Mouse (Mus musculus) gastrocnemius, adult 18-20 months (tissue): Measurements from ENCODE around the gene Gbf1. TPM values are rescaled to one million over a fixed set of nuclear protein-coding genes. Genes with fewer than 3 reads are reported as not detected.

ENCODE experiments used
- DNase-seq: peaks from one replicate; pipeline ENCODE4 v3.0.0; 2021; ENCODE audit warnings: low spot score
- total RNA-seq, 2 experiments: library from RNA; stranded (reverse); gene quantifications; 2 replicates each; pipeline ENCODE4 v1.2.3; 2021

The Gbf1 gene
- total RNA-seq, 2 experiments from 2014 or later = 45.6 to 47.6 TPM

DNA sequence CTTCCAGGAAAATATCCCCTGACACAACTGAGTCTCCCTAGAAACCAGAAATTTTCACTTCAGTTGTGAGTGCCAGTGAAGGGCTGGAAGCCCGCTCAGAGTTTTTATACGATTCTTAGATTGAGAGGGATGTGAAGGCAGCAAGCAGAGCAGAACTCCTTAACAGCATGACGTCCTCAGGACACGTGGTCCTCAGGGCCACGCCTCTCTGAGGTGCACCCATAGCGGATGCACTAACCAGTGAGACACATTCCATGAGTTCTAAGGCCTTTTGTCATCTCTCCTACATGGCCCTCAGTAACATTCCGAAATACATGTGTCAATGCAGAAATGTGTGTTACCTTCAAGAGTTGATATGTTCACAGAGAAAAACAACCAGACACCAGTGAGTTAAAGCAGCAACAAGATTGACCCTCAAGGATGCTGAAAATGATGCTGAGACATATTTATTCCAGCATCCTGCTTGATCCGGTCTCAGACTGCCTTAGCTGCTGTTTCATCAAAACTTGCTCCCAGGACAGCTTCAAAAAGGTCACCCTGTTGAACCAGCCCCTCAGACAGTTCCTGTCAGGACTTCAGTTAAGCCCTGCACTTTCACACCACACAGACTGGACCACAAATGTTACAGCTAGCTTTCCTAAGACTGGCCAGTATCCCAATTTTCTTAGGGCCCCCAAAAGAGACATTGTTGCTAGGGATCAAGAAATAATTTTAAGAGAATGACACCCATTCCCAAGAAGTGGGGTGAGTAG lies 148.2 kb downstream of the Gbf1 start:
- DNase-seq = no peak

DNA sequence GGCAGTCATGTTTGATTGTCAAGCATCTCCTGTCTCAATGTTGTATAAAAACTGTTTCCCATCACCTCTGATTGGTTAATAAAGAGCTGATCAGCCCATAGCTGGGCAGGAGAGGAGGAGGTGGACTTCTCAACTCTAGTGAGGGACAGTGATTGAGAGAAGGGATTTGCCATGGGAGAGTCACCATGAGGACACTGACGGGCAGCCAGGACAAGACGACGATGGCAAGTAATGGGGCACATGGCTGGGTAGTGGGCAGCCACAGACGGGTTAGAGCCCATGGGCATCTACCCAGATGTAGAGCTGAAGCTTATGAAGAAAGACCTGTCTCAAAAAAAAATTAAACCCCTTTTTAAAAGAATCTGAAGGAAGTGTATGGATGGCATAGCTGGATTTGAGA lies 150.2 kb downstream of the Gbf1 start:
- DNase-seq = no peak

DNA sequence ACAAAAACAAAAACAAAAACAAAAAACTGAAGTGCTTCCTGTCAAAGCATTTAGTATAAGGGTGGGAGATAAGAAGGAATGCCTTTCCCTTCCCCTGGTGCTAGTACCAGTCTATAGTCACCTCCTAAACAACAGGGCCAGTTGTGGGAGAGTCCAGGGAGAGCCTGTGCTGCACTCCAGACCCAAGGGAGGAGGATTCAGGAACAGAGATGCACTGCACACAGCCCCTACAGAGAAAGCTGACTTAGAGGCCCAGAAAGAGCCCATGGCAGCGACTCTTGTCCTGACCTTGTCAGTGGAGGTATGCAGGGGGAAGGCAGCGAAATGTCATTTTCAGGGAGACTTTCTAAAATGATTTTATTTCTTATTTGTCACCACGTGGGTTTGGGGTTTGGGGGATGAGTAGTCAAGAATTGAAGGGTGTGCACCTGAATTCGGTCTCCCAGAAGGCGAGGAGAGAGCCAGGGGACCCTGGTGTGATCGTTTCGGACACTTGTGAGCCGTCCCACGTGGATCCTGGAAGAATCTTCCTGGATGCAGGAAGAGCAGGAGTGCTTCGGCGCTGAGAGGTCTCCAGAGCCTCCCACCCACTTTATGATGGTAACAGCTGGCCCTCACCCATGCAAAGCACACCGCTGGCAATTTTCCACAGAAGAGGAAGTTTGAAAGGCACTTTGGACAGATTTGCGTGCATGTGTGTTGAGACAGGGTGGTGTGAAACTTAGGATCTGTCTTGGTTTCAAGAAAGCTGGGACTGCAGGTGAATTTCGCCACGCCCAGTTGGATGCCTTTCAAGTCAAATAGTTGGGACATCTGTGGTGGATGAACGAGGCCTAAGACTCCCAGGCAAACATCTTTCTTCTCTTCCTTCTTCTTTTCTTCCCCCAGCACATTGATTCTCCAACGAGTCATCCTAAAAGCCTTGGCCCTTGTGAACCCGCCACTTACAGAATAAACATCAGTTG lies 151.2 kb downstream of the Gbf1 start:
- DNase-seq = no peak

DNA sequence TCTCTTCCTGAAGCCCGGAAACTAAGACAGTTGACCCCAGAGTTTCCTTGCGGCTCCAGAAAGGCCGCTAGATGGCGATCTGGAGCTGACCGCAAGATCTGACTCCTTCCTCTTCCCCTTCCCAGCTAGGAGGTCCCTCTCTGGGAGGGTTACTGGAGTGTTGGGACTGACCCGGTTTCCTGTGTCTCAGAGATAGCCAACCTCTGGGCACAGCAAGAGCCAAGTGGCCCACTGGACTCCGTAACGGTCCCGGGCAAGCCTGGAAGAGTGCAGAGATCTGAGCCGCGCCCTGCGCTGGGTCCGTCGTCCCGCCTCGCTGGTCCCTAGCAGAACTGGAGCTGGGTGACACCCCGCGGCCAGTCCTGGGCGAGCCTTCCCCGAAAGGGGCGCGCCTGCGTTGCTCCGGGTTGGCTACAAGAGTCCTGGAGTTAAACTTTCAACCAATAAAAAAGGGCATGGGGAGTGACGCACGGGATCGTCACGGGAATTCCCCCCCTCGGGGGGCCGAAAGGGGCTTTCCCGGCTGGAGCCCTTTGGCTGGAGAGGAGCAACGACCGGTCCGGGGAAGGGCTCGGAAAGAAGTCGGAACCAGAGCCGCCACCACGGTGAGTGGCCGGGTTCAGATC lies 152.0 kb downstream of the Gbf1 start, which contains the start of gene Nfkb2:
TSS of gene Nfkb2 (plus strand) at position 105 of the 626 bp plus-strand sequence.
- peak; percentile 96 for DNase-seq

DNA sequence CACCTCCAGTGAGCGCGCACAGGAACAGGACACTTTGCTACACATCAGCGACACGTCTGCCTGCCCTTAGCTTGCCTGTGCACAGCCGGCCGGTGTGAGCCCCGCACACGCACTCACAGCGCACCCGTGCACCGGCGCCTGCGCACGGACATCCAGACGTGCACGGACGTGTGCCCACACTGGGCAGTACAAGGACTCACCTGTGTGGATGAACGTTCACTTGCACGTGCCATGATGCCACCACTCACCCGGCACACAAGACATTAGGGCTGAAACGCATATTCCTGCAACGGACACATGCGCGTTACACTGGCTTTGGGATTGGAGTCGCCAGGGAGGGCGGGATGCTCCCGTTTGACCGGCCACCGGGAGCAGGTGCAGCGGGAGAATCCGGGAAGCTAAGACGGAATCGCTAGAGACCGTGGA lies 152.6 kb downstream of the Gbf1 start:
- no peak for DNase-seq

DNA sequence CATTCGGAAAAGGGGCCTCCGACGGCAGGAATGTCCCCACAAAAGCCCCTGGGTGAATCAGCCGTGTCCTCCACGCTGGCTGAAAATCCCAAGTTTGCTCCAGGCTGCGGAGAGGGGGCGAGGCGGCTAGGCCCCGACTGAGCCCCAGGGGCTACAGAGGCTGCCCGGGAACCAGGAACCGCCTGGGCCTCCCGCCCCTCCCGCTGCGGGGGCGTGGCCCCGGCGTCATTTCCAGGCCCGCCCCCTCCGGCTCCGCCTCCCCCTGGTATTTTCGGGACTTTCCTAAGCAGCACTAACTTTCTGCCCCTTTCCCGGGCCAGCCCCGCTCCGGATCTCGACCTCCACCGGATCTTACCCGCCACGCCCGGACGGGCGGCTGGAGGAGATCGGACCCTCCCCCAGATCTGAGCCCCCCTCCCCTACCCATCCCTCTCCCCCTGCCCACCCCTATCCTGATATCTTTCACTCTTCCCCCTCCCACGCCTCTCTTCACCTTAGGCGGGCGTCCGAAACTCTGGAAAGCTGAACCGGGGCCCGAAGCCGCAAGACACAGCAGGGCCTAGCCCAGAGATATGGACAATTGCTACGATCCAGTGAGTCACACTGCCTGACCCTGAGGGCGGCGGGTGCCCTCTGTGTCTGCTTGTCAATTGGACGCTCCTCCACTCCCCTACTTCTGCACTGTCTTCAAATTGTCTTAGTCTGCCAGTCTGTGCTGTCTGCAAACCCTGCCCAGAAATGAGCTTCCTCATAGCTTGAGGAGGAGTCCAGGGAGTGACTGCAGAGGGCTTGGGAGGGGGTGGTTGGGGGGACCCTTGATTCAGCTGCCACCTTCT lies 153.3 kb downstream of the Gbf1 start:
- DNase-seq = peak; percentile 87

DNA sequence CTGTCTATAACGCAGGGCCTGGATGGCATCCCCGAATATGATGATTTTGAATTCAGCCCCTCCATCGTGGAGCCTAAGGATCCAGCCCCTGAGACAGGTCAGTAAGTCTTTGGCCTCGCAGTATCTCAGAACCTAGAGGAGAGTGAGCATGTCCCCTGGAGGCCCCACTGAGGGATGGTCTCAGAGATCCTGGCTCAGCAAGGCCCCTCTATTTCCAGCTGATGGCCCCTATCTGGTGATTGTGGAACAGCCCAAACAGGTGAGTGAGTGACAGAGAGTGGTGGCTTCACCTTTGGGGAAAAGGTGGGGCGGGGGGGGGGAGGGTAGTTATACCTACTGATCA lies 153.9 kb downstream of the Gbf1 start:
- DNase-seq = no peak

DNA sequence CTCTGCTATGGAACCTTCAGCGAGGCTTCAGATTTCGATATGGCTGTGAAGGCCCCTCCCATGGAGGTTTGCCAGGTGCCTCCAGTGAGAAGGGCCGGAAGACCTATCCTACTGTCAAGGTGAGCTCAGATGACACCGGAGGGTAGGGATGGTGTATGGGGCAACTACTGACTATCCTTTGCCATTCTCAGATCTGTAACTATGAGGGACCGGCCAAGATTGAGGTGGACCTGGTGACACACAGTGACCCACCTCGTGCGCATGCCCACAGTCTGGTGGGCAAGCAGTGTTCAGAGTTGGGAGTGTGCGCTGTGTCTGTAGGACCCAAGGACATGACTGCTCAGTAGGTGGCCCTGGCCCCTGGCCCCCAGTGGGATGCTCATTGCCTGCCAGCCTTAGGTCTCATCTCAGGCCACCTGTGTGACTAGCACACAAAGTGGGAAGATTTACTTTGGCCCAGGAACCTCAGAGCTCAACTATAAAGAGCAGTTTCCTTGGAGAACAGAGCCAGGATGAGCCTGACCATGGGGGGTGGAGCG lies 154.5 kb downstream of the Gbf1 start:
- DNase-seq = no peak

DNA sequence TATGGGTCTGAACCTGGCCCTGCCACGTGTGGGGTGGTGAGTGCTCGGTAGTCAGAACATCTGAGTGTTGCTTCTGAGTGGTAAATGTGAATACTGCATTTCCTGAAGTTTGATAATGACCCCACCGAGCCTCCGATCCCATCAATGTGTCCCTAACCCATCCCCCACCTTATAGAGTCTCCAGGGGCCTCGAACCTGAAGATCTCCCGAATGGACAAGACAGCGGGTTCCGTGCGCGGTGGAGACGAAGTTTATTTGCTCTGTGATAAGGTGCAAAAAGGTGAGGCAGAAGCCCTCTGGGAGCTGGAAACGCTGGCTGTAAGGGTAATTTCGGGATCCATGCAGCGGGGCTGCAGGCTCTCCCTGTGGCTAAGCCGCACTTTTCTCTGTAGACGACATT lies 155.5 kb downstream of the Gbf1 start:
- DNase-seq = no peak

DNA sequence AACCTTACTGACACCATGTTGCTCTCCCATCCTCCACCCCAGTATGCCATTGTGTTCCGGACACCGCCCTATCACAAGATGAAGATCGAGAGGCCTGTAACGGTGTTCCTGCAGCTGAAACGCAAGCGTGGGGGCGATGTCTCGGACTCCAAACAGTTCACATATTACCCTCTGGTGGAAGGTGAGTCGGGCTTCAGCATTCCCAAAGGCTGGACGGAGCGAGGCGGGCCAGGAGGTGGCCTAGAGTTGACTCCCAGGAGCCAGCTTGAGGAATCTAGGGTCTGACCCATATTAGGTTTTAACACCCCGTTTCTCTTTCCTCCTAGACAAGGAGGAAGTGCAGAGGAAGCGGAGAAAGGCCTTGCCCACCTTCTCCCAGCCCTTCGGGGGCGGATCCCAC lies 156.0 kb downstream of the Gbf1 start:
- DNase-seq = no peak

DNA sequence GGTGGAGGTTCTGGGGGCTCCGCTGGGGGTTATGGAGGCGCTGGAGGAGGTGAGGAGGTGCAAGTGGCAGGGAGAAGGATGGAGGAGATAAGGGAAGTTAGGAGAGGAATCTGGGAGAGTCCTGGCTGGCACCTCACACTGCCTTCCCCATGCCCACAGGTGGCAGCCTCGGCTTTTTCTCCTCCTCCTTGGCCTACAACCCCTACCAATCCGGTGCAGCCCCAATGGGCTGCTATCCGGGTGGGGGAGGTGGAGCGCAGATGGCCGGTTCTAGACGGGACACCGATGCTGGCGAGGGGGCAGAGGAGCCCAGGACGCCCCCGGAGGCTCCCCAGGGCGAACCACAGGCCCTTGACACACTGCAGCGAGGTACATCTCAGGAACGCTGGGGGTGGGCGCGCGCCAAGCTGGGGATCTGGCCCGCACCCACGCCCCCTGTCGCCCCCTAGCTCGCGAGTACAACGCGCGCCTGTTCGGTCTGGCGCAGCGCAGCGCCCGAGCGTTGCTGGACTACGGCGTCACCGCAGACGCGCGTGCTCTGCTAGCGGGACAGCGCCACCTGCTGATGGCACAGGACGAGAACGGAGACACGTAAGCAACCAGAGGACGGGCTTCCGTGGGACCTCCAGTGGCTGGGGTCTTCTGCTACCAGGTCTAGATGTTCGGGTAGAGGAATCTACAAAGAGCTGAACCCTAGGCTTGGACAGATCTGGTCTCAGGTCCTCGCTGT lies 156.6 kb downstream of the Gbf1 start:
- DNase-seq = peak; percentile 83

DNA sequence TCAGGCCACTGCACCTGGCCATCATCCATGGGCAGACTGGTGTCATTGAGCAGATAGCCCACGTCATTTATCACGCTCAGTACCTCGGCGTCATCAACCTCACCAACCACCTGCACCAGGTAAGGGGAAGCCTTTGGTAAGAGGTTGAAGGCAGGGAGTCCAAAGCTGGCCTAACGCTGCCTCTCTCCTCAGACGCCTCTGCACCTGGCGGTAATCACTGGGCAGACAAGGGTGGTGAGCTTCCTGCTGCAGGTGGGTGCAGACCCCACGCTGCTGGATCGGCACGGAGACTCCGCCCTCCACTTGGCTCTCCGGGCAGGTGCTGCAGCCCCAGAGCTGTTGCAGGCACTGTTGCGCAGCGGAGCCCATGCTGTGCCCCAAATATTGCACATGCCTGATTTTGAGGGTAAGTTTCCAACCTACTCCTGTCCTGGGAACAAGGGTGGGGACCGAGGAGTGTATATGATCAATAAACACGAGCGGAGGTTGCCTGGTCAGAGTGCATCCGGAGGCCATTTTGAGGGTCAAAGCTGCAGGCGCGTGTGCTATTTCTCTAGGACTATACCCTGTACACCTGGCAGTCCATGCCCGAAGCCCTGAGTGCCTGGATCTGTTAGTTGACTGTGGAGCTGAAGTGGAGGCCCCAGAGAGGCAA lies 157.5 kb downstream of the Gbf1 start:
- no peak for DNase-seq

DNA sequence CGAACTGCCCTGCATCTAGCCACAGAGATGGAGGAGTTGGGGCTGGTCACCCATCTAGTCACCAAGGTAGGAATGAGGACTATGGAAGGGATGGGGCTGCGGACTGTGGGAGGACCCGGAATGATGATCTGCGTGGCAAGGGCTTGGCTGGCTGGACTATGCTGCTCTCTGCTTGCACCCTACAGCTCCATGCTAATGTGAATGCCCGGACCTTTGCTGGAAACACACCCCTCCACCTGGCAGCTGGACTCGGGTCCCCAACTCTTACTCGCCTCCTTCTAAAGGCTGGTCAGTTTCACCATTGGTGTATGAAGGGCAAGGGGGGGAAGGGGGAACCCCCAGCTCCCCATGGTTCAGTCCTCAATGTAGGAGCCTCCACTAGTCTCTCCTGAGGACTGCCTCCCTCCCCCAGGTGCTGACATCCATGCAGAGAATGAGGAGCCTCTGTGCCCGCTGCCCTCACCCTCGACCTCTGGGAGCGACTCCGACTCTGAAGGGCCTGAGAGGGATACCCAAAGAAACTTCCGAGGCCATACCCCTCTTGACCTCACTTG lies 158.1 kb downstream of the Gbf1 start:
- DNase-seq = no peak

DNA sequence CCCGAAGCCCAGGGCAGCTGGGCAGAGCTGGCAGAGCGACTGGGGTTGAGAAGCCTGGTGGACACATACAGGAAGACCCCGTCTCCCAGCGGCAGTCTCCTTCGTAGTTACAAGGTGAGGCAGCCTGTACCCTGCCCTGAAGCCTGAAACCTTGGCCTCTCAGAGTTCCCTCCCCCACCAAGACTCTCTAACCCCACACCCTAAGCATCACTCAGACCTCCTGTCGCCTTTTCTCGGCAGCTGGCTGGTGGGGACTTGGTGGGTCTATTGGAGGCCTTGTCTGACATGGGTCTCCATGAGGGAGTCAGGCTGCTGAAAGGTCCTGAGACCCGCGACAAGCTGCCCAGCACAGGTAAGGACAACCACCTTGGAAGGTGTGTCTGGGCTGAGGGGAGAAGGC lies 159.0 kb downstream of the Gbf1 start:
- DNase-seq = no peak

DNA sequence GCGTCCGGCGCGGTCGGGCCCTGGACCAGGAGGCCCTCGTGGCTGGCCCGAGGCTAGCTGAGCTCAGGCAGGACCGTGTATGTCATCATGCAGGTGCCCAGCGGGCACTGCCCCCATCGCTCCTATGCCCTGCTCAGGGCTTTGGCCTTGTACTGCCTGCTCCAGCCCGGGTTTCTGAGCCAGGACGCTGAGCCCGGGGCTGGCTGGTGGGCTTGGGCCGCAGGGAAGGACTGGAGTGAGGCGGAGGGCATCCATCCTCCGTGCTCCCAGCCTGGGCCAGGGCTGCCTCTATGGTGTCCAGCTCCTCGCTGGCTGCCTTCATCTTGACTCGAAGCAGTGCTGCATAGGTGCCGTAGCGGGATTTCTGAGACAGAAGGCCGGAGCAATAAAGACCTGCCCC lies 160.3 kb downstream of the Gbf1 start:
- no peak for DNase-seq

DNA sequence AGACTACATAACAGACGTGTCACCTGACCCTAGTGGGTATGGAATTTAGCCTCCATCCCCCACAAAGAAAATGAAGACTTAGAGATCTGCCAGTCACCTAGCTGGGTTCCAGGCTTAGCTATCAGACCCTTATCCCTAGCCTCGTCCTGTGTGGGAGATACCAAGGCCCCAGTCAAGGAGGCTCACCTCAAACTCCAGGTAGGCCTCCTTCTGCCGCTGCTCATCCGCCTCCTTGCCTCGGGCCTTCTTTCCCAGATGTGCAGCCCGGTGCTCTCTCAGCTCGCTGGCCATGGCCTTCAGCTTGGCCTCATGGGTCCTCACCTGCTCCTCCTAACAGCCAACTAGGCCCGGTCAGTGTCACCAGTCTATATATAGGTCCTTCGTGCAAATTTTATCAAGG lies 160.8 kb downstream of the Gbf1 start:
- no peak for DNase-seq

DNA sequence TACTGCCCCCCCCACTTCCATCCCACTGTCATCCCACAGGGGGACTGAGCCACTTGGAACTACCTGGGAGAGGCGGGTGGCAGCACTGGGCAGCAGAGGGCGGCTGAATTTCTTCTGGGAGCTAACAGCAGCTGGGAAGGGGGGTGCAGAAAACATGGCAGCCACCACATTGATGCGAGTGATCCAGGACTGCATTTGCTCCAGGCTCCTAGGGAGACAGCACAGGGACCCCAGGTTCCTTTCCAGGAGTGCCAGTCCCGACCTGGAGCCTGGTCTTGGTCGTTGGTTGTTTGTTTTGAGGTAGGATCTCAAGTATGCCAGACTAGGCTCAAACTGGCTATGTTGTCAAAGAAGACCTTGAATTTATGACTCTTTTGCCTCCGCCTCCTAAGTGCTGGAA lies 161.3 kb downstream of the Gbf1 start:
- no peak for DNase-seq

DNA sequence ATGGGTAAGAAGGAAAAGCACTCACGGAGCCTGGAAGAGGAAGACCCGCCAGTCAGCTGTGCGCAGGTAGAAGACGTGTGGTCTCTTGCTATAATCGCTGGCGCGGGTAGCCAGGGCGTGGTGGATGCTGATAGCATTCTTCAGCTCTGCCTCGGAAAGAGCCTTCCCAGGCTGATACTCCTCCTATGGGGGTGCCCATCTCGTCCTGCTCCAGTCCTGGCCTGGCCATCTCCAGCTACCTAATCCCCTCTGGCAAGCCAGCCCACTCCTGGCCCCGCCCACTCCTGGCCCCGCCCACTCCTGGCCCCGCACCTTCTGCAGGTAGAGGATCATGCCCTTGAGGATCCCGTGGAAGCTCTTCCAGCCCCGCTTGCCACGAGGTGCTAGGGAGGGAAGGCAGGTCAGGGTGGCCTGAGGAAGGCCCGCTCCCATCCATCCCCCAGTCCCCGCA lies 161.9 kb downstream of the Gbf1 start:
- no peak for DNase-seq
